Mouse (Mus musculus) B cell, adult 62 days (primary cell): ENCODE results near the gene Platr17. TPM values are rescaled to one million over a fixed set of nuclear protein-coding genes. Genes with fewer than 3 reads are reported as not detected.

Source experiments
- total RNA-seq: library from RNA; stranded (reverse); gene quantifications from 4 replicates; pipeline ENCODE4 v1.2.4, GENCODE M21; 2023

Platr17 gene
- total RNA-seq = 0.75 to 0.94 TPM in 2 of 4 replicates, not detected in the others

GRCm38 (mm10) chr17:33904835-33905234 lies at the start of gene Platr17:
Gene Platr17, plus strand, starts transcription at chr17:33905135.

GRCm38 (mm10) chr17:33873537-33873936 lies 31.4 kb upstream of the Platr17 start, which contains the start of gene Gm7029:
Gene Gm7029, plus strand, starts transcription at chr17:33873837.

GRCm38 (mm10) chr17:33890533-33891059 lies 14.3 kb upstream of the Platr17 start, which contains the start of gene Kifc1:
Gene Kifc1, minus strand, starts transcription at chr17:33890661.

GRCm38 (mm10) chr17:33909077-33909868 lies 4.3 kb downstream of the Platr17 start, which contains the start of gene Daxx:
Gene Daxx, plus strand, starts transcription at chr17:33909414.

GRCm38 (mm10) chr17:33915671-33916250 lies 10.8 kb downstream of the Platr17 start, which contains the start of the genes Tapbp and Zbtb22:
Gene Tapbp, plus strand, starts transcription at chr17:33915899.
Gene Zbtb22, plus strand, starts transcription at chr17:33915904.

GRCm38 (mm10) chr17:33929371-33930279 lies 24.7 kb downstream of the Platr17 start, which contains the start of gene Rgl2:
Gene Rgl2, plus strand, starts transcription at chr17:33929543.

GRCm38 (mm10) chr17:33940206-33940805 lies 35.4 kb downstream of the Platr17 start, which contains the start of the genes Pfdn6 and Wdr46:
Gene Pfdn6, minus strand, starts transcription at chr17:33940343.
Gene Wdr46, plus strand, starts transcription at chr17:33940660.

GRCm38 (mm10) chr17:33951021-33951946 lies 46.3 kb downstream of the Platr17 start, which contains the start of gene B3galt4:
Gene B3galt4, minus strand, starts transcription at chr17:33951488.

GRCm38 (mm10) chr17:33955555-33956214 lies 50.8 kb downstream of the Platr17 start, which contains the start of the genes Vps52 and Rps18:
Gene Vps52, plus strand, starts transcription at chr17:33955812.
Gene Rps18, minus strand, starts transcription at chr17:33956001.

Other genes with a start within 250 kb of the Platr17 start
- gene Hnrnpm, start 218.3 kb upstream of the Platr17 start, total RNA-seq = 368 to 402 TPM (median 383 TPM) in 4 replicates
- 42.0 to 48.3 TPM (median 44.9 TPM) in 4 replicates for gene March2, start 186.5 kb upstream of the Platr17 start, total RNA-seq
- gene Rab11b, start 144.6 kb upstream of the Platr17 start, total RNA-seq = 193 to 221 TPM (median 217 TPM) in 4 replicates
- 0.42 to 0.43 TPM in 2 of 4 replicates, not detected in the others for gene Angptl4, start 123.3 kb upstream of the Platr17 start, total RNA-seq
- gene Kank3, start 94.6 kb upstream of the Platr17 start, total RNA-seq = 1.8 to 3.6 TPM (median 2.5 TPM) in 4 replicates
- gene Rps28, start 80.6 kb upstream of the Platr17 start, total RNA-seq = 3,326 to 3,462 TPM (median 3,401 TPM) in 4 replicates
- gene Ndufa7, start 80.6 kb upstream of the Platr17 start, total RNA-seq = 142 to 168 TPM (median 145 TPM) in 4 replicates
- gene Cd320, start 62.0 kb upstream of the Platr17 start, total RNA-seq = 3.6 to 7.8 TPM (median 5.2 TPM) in 4 replicates
- not detected in 4 replicates for gene Gm7029, start 31.3 kb upstream of the Platr17 start, total RNA-seq
- gene Kifc1, start 14.5 kb upstream of the Platr17 start, total RNA-seq = 2.4 to 6.4 TPM (median 2.6 TPM) in 4 replicates
- 43.7 to 52.6 TPM (median 49.3 TPM) in 4 replicates for gene Daxx, start 4.3 kb downstream of the Platr17 start, total RNA-seq
- 431 to 449 TPM (median 436 TPM) in 4 replicates for gene Tapbp, start 10.8 kb downstream of the Platr17 start, total RNA-seq
- 37.5 to 42.9 TPM (median 39.2 TPM) in 4 replicates for gene Zbtb22, start 10.8 kb downstream of the Platr17 start, total RNA-seq
- 169 to 183 TPM (median 181 TPM) in 4 replicates for gene Rgl2, start 24.4 kb downstream of the Platr17 start, total RNA-seq
- 55.2 to 64.5 TPM (median 58.4 TPM) in 4 replicates for gene Pfdn6, start 35.2 kb downstream of the Platr17 start, total RNA-seq
- 37.1 to 42.6 TPM (median 40.1 TPM) in 4 replicates for gene Wdr46, start 35.5 kb downstream of the Platr17 start, total RNA-seq
- gene B3galt4, start 46.4 kb downstream of the Platr17 start, total RNA-seq = 3.9 to 6.1 TPM (median 5.8 TPM) in 4 replicates
- gene Vps52, start 50.7 kb downstream of the Platr17 start, total RNA-seq = 86.2 to 102 TPM (median 93.0 TPM) in 4 replicates
- 1,434 to 1,528 TPM (median 1,474 TPM) in 4 replicates for gene Rps18, start 50.9 kb downstream of the Platr17 start, total RNA-seq
- 2,712 to 3,144 TPM (median 2,852 TPM) in 4 replicates for gene H2-K1, start 95.2 kb downstream of the Platr17 start, total RNA-seq
- 31.0 to 45.2 TPM (median 32.4 TPM) in 4 replicates for gene Ring1, start 119.5 kb downstream of the Platr17 start, total RNA-seq
- gene H2-Ke6, start 122.9 kb downstream of the Platr17 start, total RNA-seq = 122 to 144 TPM (median 136 TPM) in 4 replicates
- gene Slc39a7, start 126.5 kb downstream of the Platr17 start, total RNA-seq = 63.8 to 91.4 TPM (median 78.7 TPM) in 4 replicates
- gene Rxrb, start 126.7 kb downstream of the Platr17 start, total RNA-seq = 106 to 119 TPM (median 119 TPM) in 4 replicates
- 4.3 to 8.8 TPM (median 5.6 TPM) in 4 replicates for gene Col11a2, start 134.3 kb downstream of the Platr17 start, total RNA-seq
- 232 to 249 TPM (median 239 TPM) in 4 replicates for gene H2-Oa, start 187.2 kb downstream of the Platr17 start, total RNA-seq
- gene H2-DMa, start 214.4 kb downstream of the Platr17 start, total RNA-seq = 659 to 693 TPM (median 673 TPM) in 4 replicates
- gene Brd2, start 217.5 kb downstream of the Platr17 start, total RNA-seq = 421 to 508 TPM (median 482 TPM) in 4 replicates
- gene H2-DMb2, start 238.2 kb downstream of the Platr17 start, total RNA-seq = 1,557 to 1,593 TPM (median 1,583 TPM) in 4 replicates
- 718 to 852 TPM (median 762 TPM) in 4 replicates for gene H2-DMb1, start 247.9 kb downstream of the Platr17 start, total RNA-seq